Mouse (Mus musculus): ENCODE measurements around the gene Rock2. TPM values are rescaled to one million over a fixed set of nuclear protein-coding genes. Genes with fewer than 3 reads are reported as not detected.

The Rock2 gene
- polyA plus RNA-seq, 1 experiment, result 1.0 TPM

DNA sequence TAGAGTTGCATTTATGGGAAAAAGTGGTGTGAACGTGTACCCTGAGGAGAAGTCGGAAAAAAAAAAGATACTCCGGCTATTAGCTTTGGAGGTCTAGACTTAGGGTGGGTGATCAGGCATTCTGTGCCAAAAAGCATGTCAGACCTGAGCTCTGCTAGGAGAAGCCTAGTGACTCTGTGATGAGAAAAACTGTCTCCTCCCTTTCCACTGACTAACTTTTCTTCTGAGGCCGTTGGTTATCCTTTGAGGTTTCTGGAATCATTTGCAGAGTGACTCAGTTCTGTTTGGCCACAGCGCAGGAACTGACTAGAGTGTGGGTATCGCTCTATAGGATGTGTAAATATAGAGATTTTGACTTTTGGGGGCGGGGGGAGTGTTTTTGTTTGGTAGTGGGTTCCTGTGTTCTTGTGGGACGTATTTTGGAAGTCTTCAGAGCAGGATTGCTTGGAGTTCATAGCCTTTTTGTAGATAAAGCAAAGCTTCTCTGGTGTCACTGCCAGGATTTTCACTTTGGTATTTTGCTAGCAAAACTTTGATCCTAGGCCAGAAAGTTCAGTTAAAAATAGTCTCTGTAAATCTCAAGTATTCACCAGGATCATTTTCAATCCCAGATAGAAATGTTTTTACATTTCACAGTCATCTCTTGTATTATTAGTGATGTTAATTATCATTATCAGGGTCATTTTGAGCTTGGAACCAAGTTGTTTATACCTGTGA is 1.5 kb downstream of the Rock2 start:
- TF ChIP-seq GATA1 (IDR thresholded peaks at IDR 0.05; ENCODE audit: borderline replicate concordance, low read length), result no peak
- TF ChIP-seq FLI1 (IDR thresholded peaks at IDR 0.05; ENCODE audit: low read length), result no peak
- Histone ChIP-seq H3K4me3 (replicated peaks) (peak overlapping the region; percentile 96), H3K9me3 (no peaks in the 10 kb centered on the region), H3K27me3 (replicated peaks) (no peaks in the 10 kb centered on the region), H3K36me3 (replicated peaks; ENCODE audit: low read length) (no peaks in the 10 kb centered on the region), H3K4me1 (peaks cover 46% of the 10 kb centered on the region)

- no peak for TF ChIP-seq FLI1 (IDR thresholded peaks at IDR 0.05; ENCODE audit: low read length)
- TF ChIP-seq GATA1 (IDR thresholded peaks at IDR 0.05; ENCODE audit: borderline replicate concordance, low read length), result no peak
- Histone ChIP-seq H3K9me3 (no peaks in the 10 kb centered on the region), H3K4me1 (peaks cover 56% of the 10 kb centered on the region), H3K4me3 (replicated peaks) (peak overlapping the region; percentile 96), H3K27me3 (replicated peaks) (no peaks in the 10 kb centered on the region), H3K36me3 (replicated peaks; ENCODE audit: low read length) (no peaks in the 10 kb centered on the region)
Observed at GRCm38 (mm10) chr12:16897225-16897624, 2.5 kb downstream of the Rock2 start.

GRCm38 (mm10) chr12:16898221-16898620 is 3.5 kb downstream of the Rock2 start:
- Histone ChIP-seq H3K4me3 (replicated peaks) (peak overlapping the region; percentile 96), H3K36me3 (replicated peaks; ENCODE audit: low read length) (no peaks in the 10 kb centered on the region), H3K4me1 (peaks cover 60% of the 10 kb centered on the region), H3K9me3 (no peaks in the 10 kb centered on the region), H3K27me3 (replicated peaks) (no peaks in the 10 kb centered on the region)
- TF ChIP-seq GATA1 (IDR thresholded peaks at IDR 0.05; ENCODE audit: borderline replicate concordance, low read length) (no peak), FLI1 (IDR thresholded peaks at IDR 0.05; ENCODE audit: low read length) (no peak)

- Histone ChIP-seq H3K4me3 (replicated peaks) (peak overlapping the region; percentile 83), H3K4me1 (peaks cover 57% of the 10 kb centered on the region), H3K9me3 (no peaks in the 10 kb centered on the region), H3K36me3 (replicated peaks; ENCODE audit: low read length) (peaks cover 1% of the 10 kb centered on the region), H3K27me3 (replicated peaks) (no peaks in the 10 kb centered on the region)
- TF ChIP-seq FLI1 (IDR thresholded peaks at IDR 0.05; ENCODE audit: low read length) (no peak), GATA1 (IDR thresholded peaks at IDR 0.05; ENCODE audit: borderline replicate concordance, low read length) (no peak)
Observed at GRCm38 (mm10) chr12:16898790-16899189, 4.1 kb downstream of the Rock2 start.

DNA sequence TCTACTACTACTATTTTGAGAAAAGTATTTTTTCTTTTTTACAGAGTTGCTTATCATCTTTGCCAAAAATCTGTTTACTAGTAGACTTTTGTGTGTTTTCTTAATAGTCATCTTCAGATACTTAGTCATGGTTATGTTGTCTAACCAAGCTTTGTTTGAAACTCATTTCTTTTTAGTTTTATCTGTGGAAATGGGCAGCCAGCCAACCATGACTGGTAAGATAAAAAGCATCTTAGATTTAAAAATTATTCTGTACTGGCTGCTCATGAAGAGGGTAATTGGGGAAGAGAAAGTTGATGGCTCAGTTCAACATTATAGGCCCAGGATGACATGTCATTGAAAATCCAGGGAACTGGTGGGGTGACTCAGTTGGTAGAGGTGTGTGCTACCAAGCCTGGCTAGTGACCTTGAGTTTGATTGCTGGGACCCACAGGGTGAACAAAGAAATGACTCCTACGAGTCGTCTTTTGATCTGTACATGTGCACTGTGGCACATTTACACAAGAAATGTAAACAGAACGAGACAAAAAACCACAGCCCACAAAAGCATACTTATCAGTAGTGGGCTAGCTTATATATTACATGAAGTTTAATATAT is 6.0 kb downstream of the Rock2 start:
- Histone ChIP-seq H3K9me3 (no peaks in the 10 kb centered on the region), H3K36me3 (replicated peaks; ENCODE audit: low read length) (peaks cover 7% of the 10 kb centered on the region), H3K4me3 (replicated peaks) (peak overlapping the region; percentile 84), H3K27me3 (replicated peaks) (no peaks in the 10 kb centered on the region), H3K4me1 (peaks cover 55% of the 10 kb centered on the region)
- TF ChIP-seq FLI1 (IDR thresholded peaks at IDR 0.05; ENCODE audit: low read length), result no peak
- TF ChIP-seq GATA1 (IDR thresholded peaks at IDR 0.05; ENCODE audit: borderline replicate concordance, low read length), result no peak

GRCm38 (mm10) chr12:16903949-16904635 is 9.4 kb downstream of the Rock2 start:
- no peak for TF ChIP-seq FLI1 (IDR thresholded peaks at IDR 0.05; ENCODE audit: low read length)
- TF ChIP-seq GATA1 (IDR thresholded peaks at IDR 0.05; ENCODE audit: borderline replicate concordance, low read length), result no peak
- H3K4me3 ChIP-seq (replicated peaks), result peak overlapping the region; percentile 72
- H3K9me3 ChIP-seq, result no peaks in the 10 kb centered on the region
- peaks cover 17% of the 10 kb centered on the region for H3K36me3 ChIP-seq (replicated peaks; ENCODE audit: low read length)
- peaks cover 44% of the 10 kb centered on the region for H3K4me1 ChIP-seq
- no peaks in the 10 kb centered on the region for H3K27me3 ChIP-seq (replicated peaks)

DNA sequence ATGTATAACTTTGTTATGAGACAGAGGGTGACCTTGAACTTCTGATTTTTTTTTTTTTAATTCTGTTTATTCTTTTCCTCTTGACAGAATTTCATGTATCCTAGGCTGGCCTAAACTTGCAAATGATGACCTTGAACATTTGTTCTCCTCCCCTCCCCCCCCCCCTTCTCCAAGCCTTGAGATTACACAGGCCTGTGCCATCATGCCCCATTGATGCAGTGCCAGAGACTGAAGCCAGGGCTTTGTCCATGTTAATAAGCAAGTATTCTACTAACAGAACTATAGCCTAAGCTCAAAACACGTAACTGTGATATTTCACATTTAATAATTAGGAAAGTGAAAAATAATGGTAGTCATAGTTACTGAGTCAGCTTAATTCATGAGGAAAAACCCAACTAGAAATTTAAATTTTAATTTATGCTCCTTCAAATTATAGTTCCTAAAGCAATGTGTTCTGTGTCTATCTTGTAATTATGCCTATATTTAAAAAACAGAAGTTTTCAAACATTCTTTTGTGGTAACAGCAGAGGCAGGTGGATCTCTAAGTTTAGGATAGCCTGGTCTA is 12.7 kb downstream of the Rock2 start:
- Histone ChIP-seq H3K36me3 (replicated peaks; ENCODE audit: low read length) (peaks cover 22% of the 10 kb centered on the region), H3K9me3 (no peaks in the 10 kb centered on the region), H3K27me3 (replicated peaks) (no peaks in the 10 kb centered on the region), H3K4me1 (peaks cover 46% of the 10 kb centered on the region), H3K4me3 (replicated peaks) (no peak overlapping the region)
- no peak for TF ChIP-seq GATA1 (IDR thresholded peaks at IDR 0.05; ENCODE audit: borderline replicate concordance, low read length)
- TF ChIP-seq FLI1 (IDR thresholded peaks at IDR 0.05; ENCODE audit: low read length), result no peak

GRCm38 (mm10) chr12:16907953-16908648 is 13.4 kb downstream of the Rock2 start:
- peaks cover 22% of the 10 kb centered on the region for H3K36me3 ChIP-seq (replicated peaks; ENCODE audit: low read length)
- H3K27me3 ChIP-seq (replicated peaks), result no peaks in the 10 kb centered on the region
- no peaks in the 10 kb centered on the region for H3K9me3 ChIP-seq
- TF ChIP-seq GATA1 (IDR thresholded peaks at IDR 0.05; ENCODE audit: borderline replicate concordance, low read length), result no peak
- TF ChIP-seq FLI1 (IDR thresholded peaks at IDR 0.05; ENCODE audit: low read length), result no peak
- peaks cover 49% of the 10 kb centered on the region for H3K4me1 ChIP-seq
- no peak overlapping the region for H3K4me3 ChIP-seq (replicated peaks)

DNA sequence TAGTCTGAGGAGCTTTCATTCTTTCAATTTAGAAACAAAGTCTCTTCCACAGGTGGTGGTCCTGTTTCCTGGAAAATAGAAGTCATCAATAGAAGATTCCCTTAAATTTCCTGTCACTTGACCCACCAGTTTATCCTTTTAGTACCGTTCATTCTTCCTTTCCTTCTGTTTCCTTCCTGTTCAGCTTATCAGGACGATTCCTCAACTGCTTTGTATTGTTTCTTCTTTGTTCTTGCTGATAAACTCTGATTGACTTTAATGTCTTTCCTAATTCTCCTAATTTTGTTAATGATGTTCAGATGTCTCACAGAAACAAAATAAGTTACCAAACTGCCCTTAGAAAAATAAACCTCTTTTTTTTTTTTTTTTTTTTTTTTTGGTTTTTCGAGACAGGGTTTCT is 16.8 kb downstream of the Rock2 start:
- no peaks in the 10 kb centered on the region for H3K9me3 ChIP-seq
- H3K27me3 ChIP-seq (replicated peaks), result no peaks in the 10 kb centered on the region
- H3K36me3 ChIP-seq (replicated peaks; ENCODE audit: low read length), result peaks cover 15% of the 10 kb centered on the region
- H3K4me1 ChIP-seq, result peaks cover 48% of the 10 kb centered on the region
- TF ChIP-seq GATA1 (IDR thresholded peaks at IDR 0.05; ENCODE audit: borderline replicate concordance, low read length) (no peak), FLI1 (IDR thresholded peaks at IDR 0.05; ENCODE audit: low read length) (no peak)
- H3K4me3 ChIP-seq (replicated peaks), result no peak overlapping the region
